Mouse (Mus musculus) heart, embryonic 16.5 days (tissue): ENCODE results near the gene Metrn. TPM values are rescaled to one million over a fixed set of nuclear protein-coding genes. Genes with fewer than 3 reads are reported as not detected.
A peak's percentile ranks its signal among the peaks of the same experiment; 100 is the strongest.
"Not testable (repeated sequence)": the region's sequence is repeated elsewhere in the genome, so short reads cannot be mapped to it uniquely, and the experiment has no call there.

Source experiments
- ATAC-seq: fragments of 200-750 bp; cut with Nextera tagmentation; replicated peaks from 2 replicates; pipeline ENCODE4 v1.8.0; 2017; ENCODE audit warnings: moderate number of reproducible peaks; ENCODE audit not compliant: insufficient read depth, low FRiP score; ENCODE audit errors: extremely low read depth
- H3K27ac ChIP-seq: fragments of 300-500 bp; sonication (generic); 2 replicates; pipeline ENCODE4 v1.5.1; 2014; ENCODE audit warnings: mild to moderate bottlenecking, low read length, control low read depth, moderate library complexity
- H3K27me3 ChIP-seq: fragments of 300-500 bp; sonication (generic); 2 replicates; pipeline ENCODE4 v1.6.1; 2014; ENCODE audit warnings: low read length, mixed read lengths; ENCODE audit not compliant: control insufficient read depth, insufficient read depth
- H3K36me3 ChIP-seq: fragments of 300-500 bp; sonication (generic); 2 replicates; pipeline ENCODE4 v1.6.1; 2014; ENCODE audit not compliant: control insufficient read depth, insufficient read depth
- H3K4me1 ChIP-seq: fragments of 300-500 bp; sonication (generic); 2 replicates; pipeline ENCODE4 v1.6.1; 2014; ENCODE audit warnings: low read length, mixed read lengths; ENCODE audit not compliant: control insufficient read depth, insufficient read depth
- H3K4me2 ChIP-seq: fragments of 300-500 bp; sonication (generic); 2 replicates; pipeline ENCODE4 v1.6.1; 2014; ENCODE audit warnings: low read depth, mild to moderate bottlenecking, control low read depth, low read length
- H3K4me3 ChIP-seq: fragments of 300-500 bp; sonication (generic); 2 replicates; pipeline ENCODE4 v1.5.1; 2014; ENCODE audit warnings: mild to moderate bottlenecking, control low read depth, low read length
- H3K9ac ChIP-seq: fragments of 300-500 bp; sonication (generic); 2 replicates; pipeline ENCODE4 v1.6.1; 2014; ENCODE audit warnings: low read length, control low read depth
- H3K9me3 ChIP-seq: fragments of 300-500 bp; sonication (generic); replicated peaks from 2 replicates; pipeline ENCODE4 v1.6.1; 2016; ENCODE audit warnings: low read length; ENCODE audit not compliant: control insufficient read depth
- WGBS: fragments of 180-500 bp; shearing (Covaris S2); extraction: QIAGEN DNeasy Blood & Tissue Kit; methylation state at CpG from one replicate; pipeline ENCODE4 v1.1.7; 2014; 5-methylcytosine and 5-hydroxymethylcytosine counted together
- polyA plus RNA-seq: library from polyadenylated mRNA; unstranded; fragments of >200 nt; fragmentation: Nextera tagmentation; extraction: Ambion mirVana; gene quantifications from 2 replicates; pipeline ENCODE4 v1.2.1, GENCODE M21; 2015

Gene Metrn
- polyA plus RNA-seq, 1 experiment from 2014 or later: 25.6 TPM

DNA sequence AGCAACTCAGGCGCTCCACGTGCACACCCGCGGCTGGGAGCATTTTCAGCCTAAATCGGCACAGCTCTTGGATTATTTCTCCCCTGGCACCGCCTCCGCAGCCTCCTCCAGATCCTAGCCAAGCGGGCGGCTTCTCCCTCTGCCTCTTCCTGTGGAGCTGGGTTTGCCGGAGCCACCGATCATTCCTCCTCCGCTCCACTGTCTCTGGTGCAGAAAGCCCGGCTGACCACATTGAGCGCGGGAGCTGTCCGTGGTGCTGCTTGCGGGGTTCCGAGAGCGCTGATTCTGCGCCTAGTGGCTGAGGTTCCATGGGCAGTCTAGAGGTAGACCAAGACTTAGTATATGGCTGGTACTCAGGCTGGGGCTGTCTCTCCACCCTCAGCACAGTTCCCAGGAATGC is 16.5 kb upstream of the Metrn start:
- Histone ChIP-seq H3K9me3 (no peaks in the 10 kb centered on the region), H3K4me2 (no peak overlapping the region), H3K9ac (no peak overlapping the region), H3K27me3 (peaks cover 57% of the 10 kb centered on the region), H3K4me3 (no peak overlapping the region), H3K36me3 (no peaks in the 10 kb centered on the region), H3K27ac (no peak overlapping the region), H3K4me1 (peaks cover 11% of the 10 kb centered on the region)
- ATAC-seq: 0 out of 2 replicates have a peak, but pooled peaks have one; percentile 8
- 1% methylated on average over 20 of the region's 20 CpGs for whole genome bisulfite sequencing

DNA sequence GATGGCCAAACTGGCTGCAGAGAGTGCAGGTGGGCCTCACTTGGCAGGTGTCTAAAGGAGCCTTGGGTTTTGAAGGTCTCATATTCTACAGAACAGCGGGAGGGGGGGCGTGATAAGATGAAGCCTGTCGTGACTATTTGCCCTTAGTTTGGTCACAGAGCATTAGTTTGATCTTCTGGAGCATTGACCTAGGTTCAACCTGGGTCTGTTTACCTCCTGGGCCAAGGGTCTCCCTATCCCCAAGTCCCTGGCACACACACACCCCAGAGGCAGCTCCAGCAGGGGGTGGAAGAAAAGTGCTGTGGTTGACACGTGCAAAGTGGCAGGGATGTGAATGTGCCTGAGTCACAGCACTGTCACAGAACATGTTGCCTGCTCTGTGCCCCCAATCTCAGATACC is 14.0 kb upstream of the Metrn start:
- peaks cover 55% of the 10 kb centered on the region for H3K27me3 ChIP-seq
- ATAC-seq: no peak
- WGBS: 62% methylated on average over 4 of the region's 4 CpGs
- no peaks in the 10 kb centered on the region for H3K36me3 ChIP-seq
- H3K27ac ChIP-seq: no peak overlapping the region
- H3K9ac ChIP-seq: no peak overlapping the region
- H3K4me2 ChIP-seq: no peak overlapping the region
- no peaks in the 10 kb centered on the region for H3K9me3 ChIP-seq
- peaks cover 12% of the 10 kb centered on the region for H3K4me1 ChIP-seq
- H3K4me3 ChIP-seq: no peak overlapping the region

DNA sequence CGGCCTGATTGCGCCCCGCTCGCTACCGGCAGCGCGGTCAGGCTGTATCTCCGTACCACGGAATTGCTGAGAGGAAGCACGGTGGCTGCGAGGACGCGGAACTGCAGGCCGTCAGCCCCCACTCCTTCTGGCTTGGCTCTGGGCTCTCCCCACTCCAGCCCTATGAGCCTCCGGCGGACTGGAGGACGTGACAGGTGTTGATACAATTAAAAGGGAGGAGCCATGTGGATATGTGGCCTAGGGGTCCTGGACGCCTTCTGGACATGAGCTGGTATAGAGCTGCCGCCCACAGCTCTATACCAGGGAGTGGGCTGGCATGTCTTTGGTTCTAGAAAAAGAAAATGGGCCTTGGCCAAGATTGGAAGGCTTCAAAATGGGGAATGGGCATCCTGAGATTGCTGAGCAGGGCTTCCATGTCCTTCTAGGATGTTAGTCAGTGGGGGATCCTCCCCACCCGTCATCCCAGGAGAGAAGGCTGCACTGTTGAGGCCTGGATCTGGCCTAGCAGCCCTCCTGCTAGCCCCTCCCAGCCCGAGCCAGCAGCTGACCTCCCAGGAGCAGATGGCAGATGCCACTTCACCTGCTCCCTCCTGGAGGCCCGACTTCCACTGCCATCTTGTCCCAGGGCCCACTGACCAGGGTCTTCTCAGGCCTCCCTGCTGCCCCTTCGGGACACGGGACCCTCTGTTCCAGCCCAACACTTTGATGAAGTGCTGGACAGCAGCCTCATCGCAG is 12.8 kb upstream of the Metrn start:
- peak overlapping the region; percentile 98 for H3K4me2 ChIP-seq
- no peaks in the 10 kb centered on the region for H3K36me3 ChIP-seq
- 7% methylated on average over 24 of the region's 25 CpGs for WGBS
- H3K27ac ChIP-seq: no peak overlapping the region
- H3K4me1 ChIP-seq: peaks cover 12% of the 10 kb centered on the region
- peak overlapping the region; percentile 67 for H3K9ac ChIP-seq
- ATAC-seq: no peak
- H3K4me3 ChIP-seq: peak overlapping the region; percentile 70
- H3K9me3 ChIP-seq: no peaks in the 10 kb centered on the region
- H3K27me3 ChIP-seq: peaks cover 55% of the 10 kb centered on the region

DNA sequence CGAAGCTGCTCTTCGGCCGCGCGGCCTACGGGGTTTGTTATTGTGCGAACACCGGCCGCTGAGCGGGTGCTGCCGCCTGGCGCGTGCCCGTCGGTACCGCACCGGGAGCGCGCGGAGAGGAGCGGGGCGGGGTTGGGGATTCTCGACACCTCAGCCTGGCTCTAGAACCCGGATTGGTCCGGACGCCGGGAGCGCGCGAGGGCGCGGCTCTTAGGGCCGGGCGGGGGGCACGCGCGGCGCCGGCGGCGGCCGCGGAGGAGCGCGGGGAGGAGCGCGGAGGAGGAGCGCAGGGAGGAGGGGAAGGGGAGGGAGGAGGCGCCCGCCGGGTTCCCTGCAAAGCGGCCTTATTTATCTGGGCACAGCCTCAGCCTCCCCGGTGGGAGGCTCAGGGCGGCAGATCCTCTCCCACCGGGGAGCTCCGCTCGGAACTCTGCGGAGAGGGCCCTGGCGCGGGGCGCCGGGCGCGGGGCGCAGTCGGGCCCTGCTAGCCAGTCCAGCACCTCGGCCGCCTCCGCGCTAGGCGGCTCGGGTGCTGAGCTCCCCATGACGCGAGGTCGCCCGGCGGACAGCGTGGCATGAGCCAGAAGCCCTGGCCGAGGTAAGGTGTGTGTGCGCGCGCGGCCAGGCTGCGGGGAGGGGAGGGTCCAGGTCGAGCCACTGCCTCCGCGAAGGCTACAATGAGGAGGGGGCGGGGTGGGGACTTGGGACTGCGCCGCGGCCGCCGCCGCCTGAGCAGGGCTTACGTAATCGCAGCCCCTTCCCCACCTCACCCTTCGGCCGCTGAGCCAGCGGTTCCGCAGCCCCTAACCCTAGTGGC is 12.1 kb upstream of the Metrn start, which contains the start of gene Fbxl16:
TSS of gene Fbxl16 (plus strand) at position 297 of the 817 bp plus-strand sequence.
- Histone ChIP-seq H3K4me1 (peaks cover 12% of the 10 kb centered on the region), H3K4me3 (peak within 1 kb of the TSS; percentile 70), H3K27me3 (peaks cover 55% of the 10 kb centered on the region), H3K4me2 (peak within 1 kb of the TSS; percentile 98), H3K9me3 (no peaks in the 10 kb centered on the region), H3K36me3 (no peaks in the 10 kb centered on the region), H3K9ac (peak within 1 kb of the TSS; percentile 67), H3K27ac (no peak within 1 kb of the TSS)
- ATAC-seq: peak; percentile 63
- under 1% methylated on average over 78 of the region's 100 CpGs for WGBS

DNA sequence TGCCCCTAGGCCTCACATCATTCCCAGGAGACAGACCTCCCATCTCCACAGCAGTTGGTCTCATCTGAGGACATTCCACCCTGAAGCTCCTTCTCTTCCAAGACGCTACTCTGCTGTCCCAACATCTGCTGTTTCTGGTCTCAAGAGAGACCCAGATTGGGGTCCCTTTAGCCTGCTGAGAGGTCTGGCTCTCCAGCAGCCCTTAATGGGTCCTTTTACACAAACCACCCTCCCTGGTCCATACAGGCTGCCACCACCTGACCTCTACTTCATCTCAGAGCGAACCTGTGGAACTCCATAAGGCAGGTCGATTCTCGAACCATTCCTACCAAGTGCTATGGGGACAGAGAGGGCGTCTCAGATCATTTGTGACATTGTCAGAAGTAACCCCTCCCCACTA is 11.1 kb upstream of the Metrn start:
- WGBS: 27% methylated on average over 5 of the region's 5 CpGs
- H3K36me3 ChIP-seq: no peaks in the 10 kb centered on the region
- H3K9ac ChIP-seq: no peak overlapping the region
- no peak for ATAC-seq
- peaks cover 54% of the 10 kb centered on the region for H3K27me3 ChIP-seq
- H3K4me2 ChIP-seq: no peak overlapping the region; the same call in 1 of the 2 replicates
- H3K9me3 ChIP-seq: no peaks in the 10 kb centered on the region
- peaks cover 14% of the 10 kb centered on the region for H3K4me1 ChIP-seq
- H3K4me3 ChIP-seq: peak overlapping the region; percentile 70; the same call in 1 of the 2 replicates
- no peak overlapping the region for H3K27ac ChIP-seq

DNA sequence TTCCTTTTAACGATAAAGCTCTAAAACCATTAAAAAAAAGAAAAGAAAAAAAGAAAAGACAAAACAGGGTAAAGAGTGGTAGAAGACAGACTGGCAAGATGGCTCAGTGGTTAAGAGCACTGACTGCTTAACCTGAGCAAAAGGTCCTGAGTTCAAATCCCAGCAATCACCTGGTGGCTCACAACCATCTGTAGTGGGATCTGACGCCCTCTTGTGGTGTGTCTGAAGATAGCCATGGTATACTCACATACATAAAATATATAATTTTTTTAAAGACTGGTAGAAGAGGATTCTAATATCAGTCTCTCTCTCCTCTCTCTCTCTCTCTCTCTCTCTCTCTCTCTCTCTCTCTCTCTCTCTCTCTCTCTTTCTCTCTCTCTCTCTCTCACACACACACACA is 10.5 kb upstream of the Metrn start:
- not testable (repeated sequence) for H3K36me3 ChIP-seq, ATAC-seq, H3K4me2 ChIP-seq, H3K9me3 ChIP-seq, H3K27ac ChIP-seq, H3K9ac ChIP-seq, H3K4me3 ChIP-seq
- Histone ChIP-seq H3K27me3 (peaks cover 48% of the 10 kb centered on the region), H3K4me1 (peaks cover 19% of the 10 kb centered on the region)
- WGBS: 41% methylated on average over 2 of the region's 2 CpGs

DNA sequence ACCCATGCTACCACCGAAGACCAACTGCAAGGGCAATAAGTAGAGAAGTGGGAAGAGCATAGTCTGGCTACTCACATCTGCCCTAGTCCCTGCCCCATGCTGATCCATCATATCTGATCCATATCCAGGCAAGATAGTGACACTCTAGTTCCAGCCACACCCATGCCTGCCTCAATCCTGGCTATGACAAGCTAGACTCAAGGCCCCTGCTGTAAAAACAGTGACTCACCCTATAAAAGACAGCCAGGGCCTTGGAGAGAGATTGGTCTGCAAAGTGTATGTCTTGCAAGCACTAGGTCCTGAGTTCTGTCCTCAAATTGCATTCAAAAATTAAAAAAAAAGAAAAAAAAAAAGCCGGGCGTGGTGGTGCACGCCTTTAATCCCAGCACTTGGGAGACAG is 9.6 kb upstream of the Metrn start:
- Histone ChIP-seq H3K4me2 (no peak overlapping the region), H3K4me1 (peaks cover 19% of the 10 kb centered on the region), H3K27me3 (peaks cover 39% of the 10 kb centered on the region), H3K9ac (no peak overlapping the region), H3K36me3 (no peaks in the 10 kb centered on the region), H3K9me3 (no peaks in the 10 kb centered on the region), H3K27ac (no peak overlapping the region), H3K4me3 (no peak overlapping the region)
- no peak for ATAC-seq
- 86% methylated on average over 4 of the region's 4 CpGs for WGBS

DNA sequence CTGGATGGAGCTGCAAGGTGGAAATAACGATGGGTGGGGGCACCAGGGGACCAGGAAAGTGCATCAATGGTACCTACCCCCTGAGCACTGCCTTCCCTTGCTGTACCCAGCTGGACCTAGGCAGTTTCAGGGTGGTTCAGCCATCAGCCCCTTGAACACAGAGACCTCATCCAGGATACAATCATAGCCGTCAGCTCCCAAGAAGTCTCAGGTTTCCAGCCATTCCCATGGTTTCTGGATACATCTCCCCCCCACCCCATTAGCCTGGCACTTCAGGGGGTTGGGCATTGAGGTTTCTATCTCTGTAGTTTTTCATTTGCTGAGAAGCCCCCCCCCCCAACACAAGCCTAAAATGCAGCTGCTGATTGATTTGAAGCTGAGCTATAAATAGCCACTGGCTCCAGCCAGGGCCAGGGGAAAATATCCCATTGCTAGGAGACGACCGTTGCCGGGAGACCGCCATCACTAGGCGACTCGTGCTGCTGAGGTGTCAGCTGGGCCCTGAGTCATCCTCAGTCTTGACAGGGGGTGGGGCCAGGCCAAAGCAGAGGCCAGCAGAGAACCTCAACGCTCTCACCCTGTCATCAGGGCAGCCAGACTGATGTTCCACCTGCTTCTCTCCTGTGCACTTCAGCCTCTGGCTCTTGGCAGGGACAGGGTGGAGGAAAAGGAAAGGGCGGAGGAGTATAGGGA is 6.0 kb upstream of the Metrn start:
- peaks cover 8% of the 10 kb centered on the region for H3K27me3 ChIP-seq
- H3K27ac ChIP-seq: no peak overlapping the region
- WGBS: 6% methylated on average over 10 of the region's 10 CpGs
- no peaks in the 10 kb centered on the region for H3K36me3 ChIP-seq
- H3K4me1 ChIP-seq: peaks cover 9% of the 10 kb centered on the region
- peak; percentile 80 for ATAC-seq
- H3K4me3 ChIP-seq: no peak overlapping the region
- H3K9ac ChIP-seq: no peak overlapping the region; the same call in 1 of the 2 replicates
- no peak overlapping the region for H3K4me2 ChIP-seq
- H3K9me3 ChIP-seq: no peaks in the 10 kb centered on the region
